Comparison of ENCODE assay signal across 7 mouse cellular contexts in the genomic region with DNA sequence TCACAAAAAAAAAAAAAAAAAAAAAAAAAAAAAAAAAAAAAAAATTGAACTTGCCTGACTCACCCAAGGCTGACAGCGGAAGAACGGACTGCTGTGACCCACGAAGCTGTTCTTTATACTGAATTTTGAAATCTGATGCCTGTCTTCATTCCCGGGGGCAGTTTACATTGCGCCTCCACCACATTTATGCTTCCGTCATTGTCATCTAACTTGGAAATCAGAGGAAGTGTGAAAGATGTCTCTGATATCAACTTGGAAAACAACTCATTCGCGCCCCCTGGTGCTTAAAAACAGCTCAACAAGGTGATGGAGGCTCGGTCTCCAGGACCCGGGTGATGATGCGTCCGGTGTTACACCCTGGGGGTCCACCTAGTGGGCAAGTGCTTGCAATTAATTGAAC. TPM values are rescaled to one million over a fixed set of nuclear protein-coding genes. Genes with fewer than 3 reads are reported as not detected.
DNase-seq lines count a peak whose midpoint lies in the region; ATAC-seq and TF ChIP-seq lines count a peak whose summit lies in the region.

No protein-coding gene starts in this region.

- no peak for ATAC-seq in limb, embryonic 12.5 days (ENCODE audit: insufficient number of reproducible peaks, insufficient read depth, low FRiP score, low TSS enrichment, low read depth)
- ATAC-seq in midbrain, embryonic 14.5 days (ENCODE audit: low FRiP score, low TSS enrichment) = no peak

- no peak overlapping the region for H3K27ac ChIP-seq in heart, adult 2 months
- H3K27ac ChIP-seq in kidney, adult 2 months (ENCODE audit: insufficient read depth, low read depth, low read length) = no peak overlapping the region
- H3K27ac ChIP-seq in limb, embryonic 12.5 days = no peak overlapping the region
- H3K27ac ChIP-seq in midbrain, embryonic 14.5 days (replicated peaks; ENCODE audit: low read depth, low read length) = no peak overlapping the region

- peak; percentile 87 for DNase-seq in adrenal gland, adult 2 months
- peak; percentile 87 for DNase-seq in embryo, embryonic 11.5 days (ENCODE audit: low read depth, low spot score)
- peak; percentile 85 to 88 for DNase-seq in heart, adult 2 months
- peak; percentile 92 for DNase-seq in kidney, adult 2 months
- DNase-seq in midbrain, embryonic 14.5 days = peak; percentile 95
- peak; percentile 66 to 85 for DNase-seq in spleen, adult 18-20 months

- peak; percentile 89 for TF ChIP-seq CTCF in heart, adult 2 months (IDR thresholded peaks at IDR 0.05)
- peak; percentile 70 for TF ChIP-seq CTCF in kidney, adult 2 months (conservative IDR thresholded peaks at IDR 0.05; ENCODE audit: insufficient read depth, insufficient read length, low read depth, low read length)

- no peaks in the 10 kb centered on the region for H3K36me3 ChIP-seq in heart, adult 2 months (ENCODE audit: control insufficient read depth, insufficient read depth, low read length)
- H3K36me3 ChIP-seq in kidney, adult 2 months (ENCODE audit: control insufficient read depth, insufficient read depth, low read length) = no peaks in the 10 kb centered on the region
- no peaks in the 10 kb centered on the region for H3K36me3 ChIP-seq in limb, embryonic 12.5 days
- H3K36me3 ChIP-seq in midbrain, embryonic 14.5 days (ENCODE audit: control insufficient read depth, insufficient read depth, low read length) = no peaks in the 10 kb centered on the region

- no peaks in the 10 kb centered on the region for H3K79me2 ChIP-seq in heart, adult 2 months (replicated peaks; ENCODE audit: control insufficient read depth, insufficient read depth, low read length)

- no peak for TF ChIP-seq EP300 in heart, adult 2 months (IDR thresholded peaks at IDR 0.05; ENCODE audit: insufficient read depth, low read depth, low read length)

- H3K9me3 ChIP-seq in limb, embryonic 12.5 days = no peaks in the 10 kb centered on the region
- H3K9me3 ChIP-seq in midbrain, embryonic 14.5 days (ENCODE audit: control insufficient read depth, low read length) = no peaks in the 10 kb centered on the region

- 0 out of 2 replicates have a peak, but pooled peaks cover 2% of the 10 kb centered on the region for H3K4me1 ChIP-seq in heart, adult 2 months (ENCODE audit: control insufficient read depth, insufficient read depth, low read length)
- H3K4me1 ChIP-seq in kidney, adult 2 months (ENCODE audit: control insufficient read depth, insufficient read depth, low read length) = peaks cover 14% of the 10 kb centered on the region
- H3K4me1 ChIP-seq in limb, embryonic 12.5 days (replicated peaks) = peaks cover 12% of the 10 kb centered on the region
- H3K4me1 ChIP-seq in midbrain, embryonic 14.5 days (ENCODE audit: control insufficient read depth, insufficient read depth, low read length) = peaks cover 14% of the 10 kb centered on the region

- H3K4me3 ChIP-seq in heart, adult 2 months = peak overlapping the region; percentile 43
- no peak overlapping the region for H3K4me3 ChIP-seq in kidney, adult 2 months (ENCODE audit: insufficient read depth, low read depth, low read length)
- H3K4me3 ChIP-seq in limb, embryonic 12.5 days (replicated peaks) = peak overlapping the region; percentile 24
- H3K4me3 ChIP-seq in midbrain, embryonic 14.5 days (replicated peaks; ENCODE audit: low read depth, low read length) = peak overlapping the region; percentile 83; the same call in 1 of the 2 replicates

- no peaks in the 10 kb centered on the region for H3K27me3 ChIP-seq in heart, adult 2 months (ENCODE audit: control insufficient read depth, insufficient read depth, low read length)
- no peaks in the 10 kb centered on the region for H3K27me3 ChIP-seq in kidney, adult 2 months (replicated peaks; ENCODE audit: control insufficient read depth, insufficient read depth, low read length)
- H3K27me3 ChIP-seq in limb, embryonic 12.5 days = peaks cover 17% of the 10 kb centered on the region
- H3K27me3 ChIP-seq in midbrain, embryonic 14.5 days (ENCODE audit: control insufficient read depth, insufficient read depth, low read length) = no peaks in the 10 kb centered on the region

- H3K4me2 ChIP-seq in limb, embryonic 12.5 days = peak overlapping the region; percentile 97
- H3K4me2 ChIP-seq in midbrain, embryonic 14.5 days (ENCODE audit: low read length) = peak overlapping the region; percentile 98

- H3K9ac ChIP-seq in heart, adult 2 months (ENCODE audit: low read depth, low read length) = no peak overlapping the region
- no peak overlapping the region for H3K9ac ChIP-seq in limb, embryonic 12.5 days (replicated peaks)
- H3K9ac ChIP-seq in midbrain, embryonic 14.5 days (replicated peaks; ENCODE audit: low read length) = no peak overlapping the region

- 1% methylated on average over 12 of the region's 12 CpGs for whole genome bisulfite sequencing in heart, adult 2 months
- WGBS in kidney, adult 2 months = 2% methylated on average over 12 of the region's 12 CpGs
- WGBS in limb, embryonic 12.5 days = 1% methylated on average over 12 of the region's 12 CpGs
- under 1% methylated on average over 12 of the region's 12 CpGs for WGBS in midbrain, embryonic 14.5 days

- intact Hi-C loops in heart, adult 2 months (cut with DNase I) = loop anchor here (1.0 to 5.0 kb wide), 5 partner anchors 115 to 332 kb away; no protein-coding TSS in a partner anchor

- TF ChIP-seq POLR2A in heart, adult 2 months (IDR thresholded peaks at IDR 0.05; ENCODE audit: insufficient read depth, low read depth, low read length) = no peak
- TF ChIP-seq POLR2A in kidney, adult 2 months (IDR thresholded peaks at IDR 0.05; ENCODE audit: low read depth, low read length) = no peak

RNA-seq across cellular contexts. Expression of gene Nfil3, which starts 1.8 kb away (rescaled TPM):
- 10 to 100 TPM; 19.6 to 85.0 TPM for total RNA-seq in adrenal gland, adult 2 months (2021)
- polyA plus RNA-seq in adrenal gland, adult 2 months (2012; rRNA removed) = 7.6 TPM in 2 replicates
- total RNA-seq in heart, adult 2 months (2021) = 10 to 100 TPM; 13.9 to 42.4 TPM
- polyA plus RNA-seq in heart, adult 2 months (2012; rRNA removed) = 3.4 and 6.7 TPM in 2 replicates
- polyA plus RNA-seq in kidney, adult 2 months (2012; rRNA removed) = 4.0 and 4.2 TPM in 2 replicates
- 30.1 and 31.6 TPM in 2 replicates for polyA plus RNA-seq in limb, embryonic 12.5 days (2016; fragmentation: Nextera tagmentation; extraction: Ambion mirVana)
- 44.8 and 49.5 TPM in 2 replicates for polyA plus RNA-seq in midbrain, embryonic 14.5 days (2014; fragmentation: Nextera tagmentation; extraction: Ambion mirVana)

RNA-seq across cellular contexts. Expression of gene Auh, which starts 53.2 kb away (rescaled TPM):
- total RNA-seq in adrenal gland, adult 2 months (2021) = 100 to 1,000 TPM; 119 to 135 TPM
- 28.9 and 36.9 TPM in 2 replicates for polyA plus RNA-seq in adrenal gland, adult 2 months (2012; rRNA removed)
- total RNA-seq in heart, adult 2 months (2021) = 100 to 1,000 TPM; 135 to 152 TPM
- polyA plus RNA-seq in heart, adult 2 months (2012; rRNA removed) = 64.6 and 94.0 TPM in 2 replicates
- polyA plus RNA-seq in kidney, adult 2 months (2012; rRNA removed) = 72.7 and 88.6 TPM in 2 replicates
- polyA plus RNA-seq in limb, embryonic 12.5 days (2016; fragmentation: Nextera tagmentation; extraction: Ambion mirVana) = 40.8 and 41.0 TPM in 2 replicates
- polyA plus RNA-seq in midbrain, embryonic 14.5 days (2014; fragmentation: Nextera tagmentation; extraction: Ambion mirVana) = 49.5 and 50.4 TPM in 2 replicates
